Mouse (Mus musculus) telencephalon, adult 2 months (tissue): ENCODE results near the gene Gpnmb.

Source experiments
- DNase-seq: peaks from one replicate; pipeline ENCODE4 v3.0.0-alpha.2; 2011; ENCODE audit warnings: low read depth, low spot score

Gpnmb gene

GRCm38 (mm10) chr6:49031230-49031629 is 5.1 kb upstream of the Gpnmb start:
- no peak for DNase-seq

- no peak for DNase-seq
Observed at GRCm38 (mm10) chr6:49032783-49033182, 3.6 kb upstream of the Gpnmb start.

- DNase-seq, result no peak
Observed at GRCm38 (mm10) chr6:49037268-49037662, 919 bp downstream of the Gpnmb start.

- DNase-seq, result no peak
Observed at GRCm38 (mm10) chr6:49039470-49040180, 3.3 kb downstream of the Gpnmb start.

GRCm38 (mm10) chr6:49046502-49046901 is 10.2 kb downstream of the Gpnmb start:
- DNase-seq, result no peak

GRCm38 (mm10) chr6:49046976-49047375 is 10.6 kb downstream of the Gpnmb start:
- no peak for DNase-seq

- no peak for DNase-seq
Observed at GRCm38 (mm10) chr6:49047848-49048247, 11.5 kb downstream of the Gpnmb start.

- no peak for DNase-seq
Observed at GRCm38 (mm10) chr6:49048395-49048794, 12.0 kb downstream of the Gpnmb start.

GRCm38 (mm10) chr6:49050677-49051410 is 14.5 kb downstream of the Gpnmb start:
- no peak for DNase-seq

GRCm38 (mm10) chr6:49052191-49052590 is 15.8 kb downstream of the Gpnmb start:
- no peak for DNase-seq

- peak; percentile 16 for DNase-seq
Observed at GRCm38 (mm10) chr6:49055256-49055733, 18.9 kb downstream of the Gpnmb start.

GRCm38 (mm10) chr6:49056009-49056408 is 19.7 kb downstream of the Gpnmb start:
- DNase-seq, result no peak

GRCm38 (mm10) chr6:49057053-49058021 is 21.0 kb downstream of the Gpnmb start:
- DNase-seq, result peak; percentile 22

GRCm38 (mm10) chr6:49068361-49068760 is 32.0 kb downstream of the Gpnmb start:
- DNase-seq, result no peak

- DNase-seq, result peak; percentile 94
Observed at GRCm38 (mm10) chr6:49073304-49074116, 37.2 kb downstream of the Gpnmb start, which contains the start of gene Malsu1. Gene Malsu1 (plus strand): TSS chr6:49073795.

GRCm38 (mm10) chr6:49074117-49074490 is 37.8 kb downstream of the Gpnmb start:
- no peak for DNase-seq

GRCm38 (mm10) chr6:49077894-49078293 is 41.5 kb downstream of the Gpnmb start:
- DNase-seq, result no peak

GRCm38 (mm10) chr6:49079313-49079712 is 43.0 kb downstream of the Gpnmb start:
- no peak for DNase-seq

GRCm38 (mm10) chr6:49083008-49083407 is 46.7 kb downstream of the Gpnmb start:
- DNase-seq, result no peak

- no peak for DNase-seq
Observed at GRCm38 (mm10) chr6:49094968-49095367, 58.6 kb downstream of the Gpnmb start.

- DNase-seq, result peak; percentile 31
Observed at GRCm38 (mm10) chr6:49096421-49096820, 60.1 kb downstream of the Gpnmb start.
